Mouse (Mus musculus): ENCODE results near the gene Pih1h3b.

GRCm38 (mm10) chrX:140082535-140082934 lies 19.9 kb downstream of the Pih1h3b start:
- no peak for TF ChIP-seq POLR2A (IDR thresholded peaks at IDR 0.05; ENCODE audit: control insufficient read depth, low read depth, low read length)
- TF ChIP-seq CTCF (IDR thresholded peaks at IDR 0.05; ENCODE audit: control insufficient read depth, insufficient read depth, insufficient replicate concordance, low read depth, low read length): no peak
